Mouse (Mus musculus): ENCODE results near the gene Cdc34b. TPM values are rescaled to one million over a fixed set of nuclear protein-coding genes. Genes with fewer than 3 reads are reported as not detected.

Gene Cdc34b
- total RNA-seq, 1 experiment from 2014 or later = 0.55 TPM

GRCm38 (mm10) chr11:94735746-94736145, 5.8 kb upstream of the Cdc34b start:
- DNase-seq = no peak

- DNase-seq = no peak
These were observed 11.5 kb downstream of the Cdc34b start for GRCm38 (mm10) chr11:94752946-94753713.

DNA sequence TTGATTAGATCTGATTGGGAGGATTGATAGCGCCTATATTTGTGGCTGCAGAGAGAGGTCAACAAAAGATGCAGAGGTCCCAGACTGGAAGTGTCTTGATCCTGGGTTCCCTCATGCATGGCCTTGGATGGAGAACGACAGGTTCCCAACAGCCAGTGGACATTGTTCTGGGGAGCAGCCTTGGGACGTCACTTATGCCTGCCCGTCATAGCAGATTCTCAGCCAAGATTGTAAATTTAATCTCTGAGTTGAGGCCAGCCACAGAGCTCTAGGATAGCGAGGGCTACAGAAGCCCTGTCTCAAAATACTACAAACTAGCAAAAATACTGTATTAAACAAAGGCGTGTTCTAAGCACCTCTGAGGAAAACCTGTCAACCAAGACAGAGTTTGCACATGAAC, 18.3 kb downstream of the Cdc34b start:
- no peak for DNase-seq

GRCm38 (mm10) chr11:94760364-94760763, 18.8 kb downstream of the Cdc34b start:
- no peak for DNase-seq

DNA sequence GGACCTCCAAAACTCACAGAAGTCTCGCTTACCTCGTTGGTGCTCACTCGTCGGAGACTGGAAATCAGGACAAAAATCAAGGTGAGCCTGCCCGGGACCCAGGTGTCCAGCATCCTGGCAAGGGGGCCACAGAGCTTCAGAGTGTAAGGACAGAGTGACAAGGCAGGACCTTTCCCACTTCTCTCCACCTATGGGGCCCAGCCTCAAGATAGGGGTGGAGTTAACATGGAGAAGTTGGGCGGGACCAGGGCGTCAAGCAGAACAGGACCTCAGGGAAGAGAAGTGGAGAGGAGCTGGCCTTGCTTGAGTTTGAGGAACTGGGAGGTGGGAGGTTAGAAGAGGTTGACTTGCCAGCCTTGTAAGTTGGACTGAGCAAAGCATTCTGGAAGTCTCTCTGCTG, 19.2 kb downstream of the Cdc34b start:
- DNase-seq = no peak

DNA sequence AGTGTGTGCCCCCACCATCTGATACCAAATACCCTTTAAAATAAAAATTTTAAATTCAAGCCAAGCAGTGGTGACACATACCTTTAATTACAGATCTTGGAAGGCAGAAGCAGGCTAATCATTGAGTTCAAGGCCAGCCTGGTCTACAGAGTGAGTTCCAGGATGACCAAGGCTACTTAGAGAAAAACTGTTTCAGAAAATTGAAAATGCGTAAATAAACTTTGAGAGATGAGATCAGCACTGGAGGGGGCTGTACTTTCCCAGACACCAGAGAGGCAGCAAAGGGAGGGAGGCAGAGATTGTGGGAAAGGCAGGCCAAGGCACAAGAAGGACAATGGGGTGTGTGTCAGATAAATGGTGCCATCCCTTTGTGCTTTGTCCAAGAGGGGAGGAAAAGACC, 20.7 kb downstream of the Cdc34b start:
- no peak for DNase-seq

- DNase-seq = no peak
These were observed 21.2 kb downstream of the Cdc34b start for GRCm38 (mm10) chr11:94762775-94763174.

DNA sequence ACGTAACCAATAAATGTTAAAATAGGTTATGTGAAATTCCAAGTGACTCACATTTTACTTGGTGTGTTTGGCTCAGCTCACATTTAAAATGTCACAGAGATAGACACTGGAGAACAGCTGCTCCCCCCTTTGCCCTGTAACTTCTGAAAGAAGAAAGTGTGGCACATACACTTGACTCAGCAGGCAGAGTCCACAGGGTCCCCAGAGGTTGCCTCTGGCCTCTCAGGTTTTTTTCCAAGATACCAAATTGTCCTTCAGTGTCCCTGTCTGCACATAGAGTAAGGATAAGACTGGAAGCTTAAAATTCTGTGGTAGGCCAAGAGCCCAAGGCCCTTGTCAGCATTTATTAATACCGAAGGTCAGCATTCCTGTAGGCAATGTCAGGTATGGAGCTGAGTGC, 25.7 kb downstream of the Cdc34b start:
- no peak for DNase-seq

- no peak for DNase-seq
These were observed 30.9 kb downstream of the Cdc34b start for GRCm38 (mm10) chr11:94772363-94773055.

GRCm38 (mm10) chr11:94773851-94774250, 32.3 kb downstream of the Cdc34b start:
- DNase-seq = no peak

GRCm38 (mm10) chr11:94774887-94775497, 33.4 kb downstream of the Cdc34b start:
- no peak for DNase-seq

DNA sequence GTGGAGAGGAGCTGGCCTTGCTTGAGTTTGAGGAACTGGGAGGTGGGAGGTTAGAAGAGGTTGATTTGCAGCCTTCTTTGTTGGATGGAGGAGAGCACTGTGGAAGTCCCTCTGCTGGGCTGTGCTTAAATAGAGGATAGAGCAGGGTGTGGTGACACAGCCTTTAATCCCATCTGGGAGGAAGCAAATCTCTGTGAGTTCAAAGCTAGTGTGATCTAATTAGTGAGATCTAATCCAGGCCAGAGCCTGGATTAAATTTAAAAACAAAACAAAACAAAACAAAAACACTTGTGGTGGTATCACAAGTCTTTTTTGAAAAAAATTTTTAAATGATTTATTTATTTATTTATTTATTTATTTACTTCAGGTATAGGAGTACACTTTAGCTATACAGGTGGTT, 41.0 kb downstream of the Cdc34b start, which contains the start of gene Tmem92:
Gene Tmem92 (minus strand): TSS at position 101 of the 400 bp plus-strand sequence.
- no peak for DNase-seq

GRCm38 (mm10) chr11:94785247-94785646, 43.7 kb downstream of the Cdc34b start:
- DNase-seq = peak; percentile 72

DNA sequence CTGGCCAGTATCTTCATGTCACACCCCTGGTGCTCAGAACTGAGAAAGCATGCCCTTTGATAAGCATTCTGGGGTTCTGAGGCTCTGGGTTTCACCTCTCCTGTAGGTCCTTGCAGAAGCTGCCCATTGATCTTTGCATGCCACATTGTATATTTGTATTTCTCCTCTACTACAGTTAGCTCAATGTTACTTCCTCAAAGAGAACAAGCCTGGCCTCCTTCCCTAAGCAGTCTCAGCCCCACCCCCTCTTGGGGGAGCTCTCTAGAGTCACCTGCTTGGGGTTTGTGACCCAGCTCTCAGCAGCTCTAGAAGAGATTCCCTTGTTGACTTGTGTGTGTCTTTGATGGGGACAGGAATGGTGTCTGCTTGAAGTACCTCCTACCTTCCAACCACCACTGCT, 50.1 kb downstream of the Cdc34b start:
- no peak for DNase-seq

Other genes starting within 250 kb of the Cdc34b start
- 14.6 and 18.7 TPM in 2 replicates for gene Epn3, start 241.8 kb upstream of the Cdc34b start, total RNA-seq (2021)
- 5.9 and 8.5 TPM in 2 replicates for gene Mycbpap, start 220.0 kb upstream of the Cdc34b start, total RNA-seq (2021)
- gene Rsad1, start 192.5 kb upstream of the Cdc34b start, total RNA-seq (2021) = 13.1 and 18.3 TPM in 2 replicates
- gene Chad, start 176.7 kb upstream of the Cdc34b start, total RNA-seq (2021) = not detected in 2 replicates
- 120 and 121 TPM in 2 replicates for gene Acsf2, start 139.9 kb upstream of the Cdc34b start, total RNA-seq (2021)
- gene Lrrc59, start 112.0 kb upstream of the Cdc34b start, total RNA-seq (2021) = 90.9 and 112 TPM in 2 replicates
- 74.4 and 84.2 TPM in 2 replicates for gene Mrpl27, start 88.0 kb upstream of the Cdc34b start, total RNA-seq (2021)
- 0.85 and 2.1 TPM in 2 replicates for gene Eme1, start 87.8 kb upstream of the Cdc34b start, total RNA-seq (2021)
- 16.0 and 22.1 TPM in 2 replicates for gene Xylt2, start 64.3 kb upstream of the Cdc34b start, total RNA-seq (2021)
- gene Gm11541, start 37.3 kb upstream of the Cdc34b start, total RNA-seq (2021) = not detected in 2 replicates
- not detected in 2 replicates for gene Tmem92, start 40.9 kb downstream of the Cdc34b start, total RNA-seq (2021)
- 74.0 and 116 TPM in 2 replicates for gene Col1a1, start 194.4 kb downstream of the Cdc34b start, total RNA-seq (2021)
- gene Hils1, start 225.8 kb downstream of the Cdc34b start, total RNA-seq (2021) = not detected in 2 replicates
- not detected in 2 replicates for gene Sgca, start 234.5 kb downstream of the Cdc34b start, total RNA-seq (2021)
- gene Ppp1r9b, start 249.3 kb downstream of the Cdc34b start, total RNA-seq (2021) = 125 and 146 TPM in 2 replicates

Measured in adrenal gland, postnatal 25 days (tissue).